Mouse (Mus musculus) heart, adult 2 months (tissue): ENCODE measurements around the gene Mob3b. TPM values are rescaled to one million over a fixed set of nuclear protein-coding genes. Genes with fewer than 3 reads are reported as not detected.

Source experiments
- DNase-seq, 2 experiments: peaks; one replicate each; pipeline ENCODE4 v3.0.0; 2021
- H3K27ac ChIP-seq: fragments of 200-600 bp; 2 replicates; pipeline ENCODE4 v1.8.1; 2022
- H3K27me3 ChIP-seq: fragments of 200-500 bp; 2 replicates; pipeline ENCODE4 v1.6.1; 2012; ENCODE audit warnings: mild to moderate bottlenecking, low read length, inconsistent platforms, mixed read lengths; ENCODE audit not compliant: control insufficient read depth, insufficient read depth
- H3K36me3 ChIP-seq: fragments of 200-500 bp; 2 replicates; pipeline ENCODE4 v1.6.1; 2012; ENCODE audit warnings: low read length, inconsistent platforms; ENCODE audit not compliant: control insufficient read depth, insufficient read depth
- H3K4me1 ChIP-seq: fragments of 200-500 bp; 2 replicates; pipeline ENCODE4 v1.6.1; 2011; ENCODE audit warnings: low read length; ENCODE audit not compliant: control insufficient read depth, insufficient read depth
- H3K4me3 ChIP-seq: fragments of 200-600 bp; 2 replicates; pipeline ENCODE4 v1.8.1; 2022
- H3K79me2 ChIP-seq: fragments of 200-500 bp; replicated peaks from 2 replicates; pipeline ENCODE4 v1.6.1; 2012; ENCODE audit warnings: mild to moderate bottlenecking, inconsistent platforms, low read length, moderate library complexity, mixed read lengths; ENCODE audit not compliant: control insufficient read depth, insufficient read depth
- H3K9ac ChIP-seq: fragments of 200-500 bp; 2 replicates; pipeline ENCODE4 v1.6.1; 2012; ENCODE audit warnings: low read depth, mild to moderate bottlenecking, control low read depth, inconsistent platforms, low read length, mixed read lengths
- CTCF ChIP-seq: fragments of 200-600 bp; IDR thresholded peaks from 2 replicates; pipeline ENCODE4 v1.8.1; 2022; ENCODE audit warnings: antibody characterized with exemption, mild to moderate bottlenecking, moderate library complexity
- EP300 ChIP-seq: fragments of 200-500 bp; IDR thresholded peaks from 2 replicates; pipeline ENCODE4 v1.6.1; 2011; ENCODE audit warnings: low read depth, low read length, control low read depth; ENCODE audit not compliant: insufficient read depth
- POLR2A ChIP-seq: fragments of 200-500 bp; IDR thresholded peaks from 2 replicates; pipeline ENCODE4 v1.6.1; 2011; ENCODE audit warnings: mild to moderate bottlenecking, low read depth, low read length, control low read depth; ENCODE audit not compliant: insufficient read depth
- WGBS: fragments of 180-500 bp; shearing (Covaris S2); methylation state at CpG from one replicate; pipeline ENCODE4 v1.1.7; 2018; 5-methylcytosine and 5-hydroxymethylcytosine counted together
- intact Hi-C: fragments of 180-260 bp; cut with DNase I; formaldehyde crosslinking; loops from one replicate; pipeline ENCODE4 v1.15.1; 2025
- polyA plus RNA-seq: library from polyadenylated mRNA; depleted of rRNA; stranded (reverse); fragments of >200 nt; gene quantifications from 2 replicates; pipeline ENCODE4 v1.2.3, GENCODE M21; 2012
- total RNA-seq, 2 experiments: library from RNA; stranded (reverse); gene quantifications; 2 replicates each; pipeline ENCODE4 v1.2.3; 2021

Mob3b gene
- total and polyA plus RNA-seq, 3 experiments: 0.66 to 1.4 (median 1.2) TPM

GRCm38 (mm10) chr4:35005068-35005769 is 152.1 kb downstream of the Mob3b start:
- WGBS: 37% methylated on average over 5 of the region's 5 CpGs
- Histone ChIP-seq H3K27me3 (no peaks in the 10 kb centered on the region), H3K4me3 (no peak overlapping the region), H3K9ac (no peak overlapping the region), H3K4me1 (no peaks in the 10 kb centered on the region), H3K27ac (no peak overlapping the region), H3K36me3 (no peaks in the 10 kb centered on the region), H3K79me2 (no peaks in the 10 kb centered on the region)
- TF ChIP-seq EP300: no peak
- TF ChIP-seq POLR2A: no peak
- no peak for TF ChIP-seq CTCF
- intact Hi-C loops: loop anchor here (5.0 kb wide), 1 partner anchor 43 kb away; no protein-coding TSS in a partner anchor
- DNase-seq: no peak

DNA sequence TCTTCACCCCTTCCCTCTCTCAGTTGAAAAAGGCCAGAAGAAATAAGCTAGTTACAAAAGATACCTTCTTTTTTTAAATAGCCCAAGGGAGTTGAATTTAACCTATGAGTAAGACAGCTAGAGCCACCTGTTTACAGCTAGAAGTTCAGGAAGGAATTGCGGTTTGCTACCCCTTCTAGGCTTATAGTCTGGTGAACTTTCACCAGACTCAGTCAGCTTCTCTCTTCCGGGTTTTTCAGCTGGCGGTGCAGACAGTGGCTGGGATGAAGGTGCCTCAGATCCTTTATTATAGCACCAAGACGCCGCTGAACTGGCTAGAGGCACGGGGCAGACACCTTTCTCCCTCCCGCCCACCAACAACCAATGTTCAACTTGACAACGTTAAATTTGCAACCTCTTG is 152.8 kb downstream of the Mob3b start:
- Histone ChIP-seq H3K79me2 (no peaks in the 10 kb centered on the region), H3K27ac (no peak overlapping the region), H3K9ac (no peak overlapping the region), H3K4me3 (no peak overlapping the region), H3K27me3 (no peaks in the 10 kb centered on the region), H3K36me3 (no peaks in the 10 kb centered on the region), H3K4me1 (no peaks in the 10 kb centered on the region)
- no peak for TF ChIP-seq POLR2A
- TF ChIP-seq EP300: no peak
- no peak for TF ChIP-seq CTCF
- 85% methylated on average over 8 of the region's 8 CpGs for WGBS
- intact Hi-C loops: no loop called here
- DNase-seq: no peak

DNA sequence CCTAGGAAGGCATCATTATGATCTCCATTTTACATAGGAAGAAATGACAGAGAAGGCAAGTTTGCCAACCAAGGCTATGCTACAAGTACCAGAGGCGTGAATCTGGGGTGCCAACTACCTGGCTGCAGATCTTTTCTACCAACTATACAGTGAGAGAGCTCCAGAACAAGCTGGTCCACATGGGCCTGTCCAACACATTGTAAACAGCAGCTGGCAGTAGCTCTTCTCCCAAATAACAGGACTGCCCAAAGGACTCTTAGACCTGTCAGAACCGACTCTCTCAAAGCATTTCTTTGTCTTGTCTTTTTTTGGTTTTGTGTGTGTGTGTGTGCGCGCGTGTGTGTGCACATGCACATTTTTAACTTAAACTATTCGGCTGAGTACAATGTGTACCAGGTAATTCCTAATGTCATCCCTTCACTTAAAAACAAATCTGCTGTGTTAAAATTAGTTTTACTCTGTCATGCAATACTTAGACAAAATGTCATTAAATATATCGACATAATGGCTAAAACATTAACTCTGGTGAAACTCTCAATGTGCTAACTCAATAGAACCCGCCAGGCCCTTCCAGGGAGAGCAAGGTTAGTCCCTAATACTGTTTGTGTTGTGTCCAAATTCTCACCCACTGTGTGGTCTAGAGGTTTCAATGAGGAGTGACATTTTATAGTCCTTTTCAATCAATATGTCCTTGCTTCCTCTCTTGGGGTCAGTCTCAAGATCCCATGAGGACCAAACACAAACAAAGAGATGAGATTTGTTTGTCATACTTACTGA is 153.5 kb downstream of the Mob3b start:
- Histone ChIP-seq H3K4me1 (no peaks in the 10 kb centered on the region), H3K4me3 (no peak overlapping the region), H3K36me3 (no peaks in the 10 kb centered on the region), H3K9ac (no peak overlapping the region), H3K27me3 (no peaks in the 10 kb centered on the region), H3K79me2 (no peaks in the 10 kb centered on the region), H3K27ac (no peak overlapping the region)
- 92% methylated on average over 8 of the region's 8 CpGs for WGBS
- DNase-seq: no peak
- TF ChIP-seq EP300: no peak
- no peak for TF ChIP-seq POLR2A
- TF ChIP-seq CTCF: no peak
- intact Hi-C loops: no loop called here

GRCm38 (mm10) chr4:34996616-34997015 is 160.7 kb downstream of the Mob3b start:
- Histone ChIP-seq H3K79me2 (no peaks in the 10 kb centered on the region), H3K9ac (no peak overlapping the region), H3K4me1 (no peaks in the 10 kb centered on the region), H3K27ac (no peak overlapping the region), H3K36me3 (no peaks in the 10 kb centered on the region), H3K4me3 (no peak overlapping the region), H3K27me3 (no peaks in the 10 kb centered on the region)
- TF ChIP-seq CTCF (no peak), EP300 (no peak)
- no peak for DNase-seq
- 66% methylated on average over 7 of the region's 7 CpGs for WGBS
- intact Hi-C loops: no loop called here

GRCm38 (mm10) chr4:34993639-34993975 is 163.7 kb downstream of the Mob3b start:
- DNase-seq: no peak
- Histone ChIP-seq H3K4me3 (no peak overlapping the region), H3K9ac (no peak overlapping the region)

DNA sequence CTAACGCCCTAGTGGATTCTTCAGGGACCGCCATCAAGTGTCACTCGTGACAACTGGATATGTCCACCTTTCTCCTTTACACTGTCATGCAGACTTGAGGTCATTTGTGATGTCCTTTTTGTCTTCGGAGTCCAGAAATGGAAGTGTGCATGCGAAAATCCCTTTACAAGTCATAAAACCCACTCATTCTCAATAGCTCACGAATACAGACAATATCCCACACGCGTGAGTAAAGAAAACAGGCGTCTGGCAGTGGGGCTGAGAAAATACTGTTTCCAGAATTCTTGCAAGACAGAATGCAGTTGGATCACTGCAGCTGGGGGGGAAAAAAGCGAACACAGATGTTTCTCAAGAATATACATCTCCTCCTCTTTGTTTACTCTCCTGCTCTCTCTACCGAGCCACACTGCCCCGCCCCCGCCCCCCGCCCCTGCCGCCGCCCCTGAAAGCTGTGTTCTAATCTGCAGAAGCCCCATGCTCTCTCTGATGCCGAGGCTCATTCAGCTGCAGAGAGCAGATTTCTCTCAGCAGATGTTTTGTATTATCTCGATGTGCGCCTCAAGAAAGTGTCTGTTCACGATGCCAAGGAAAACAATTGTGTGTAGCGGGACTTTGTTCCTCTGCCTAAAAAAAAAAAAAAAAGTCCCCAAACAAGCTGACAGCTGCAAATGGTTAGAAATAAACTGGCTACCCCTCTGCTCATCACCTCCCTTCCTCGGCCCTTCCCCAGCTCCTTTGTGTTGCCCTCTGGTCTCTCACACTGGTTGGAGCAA is 164.2 kb downstream of the Mob3b start:
- Histone ChIP-seq H3K27ac (no peak overlapping the region), H3K79me2 (no peaks in the 10 kb centered on the region), H3K36me3 (no peaks in the 10 kb centered on the region), H3K4me3 (no peak overlapping the region), H3K9ac (no peak overlapping the region), H3K27me3 (no peaks in the 10 kb centered on the region), H3K4me1 (no peaks in the 10 kb centered on the region)
- 42% methylated on average over 22 of the region's 22 CpGs for WGBS
- intact Hi-C loops: no loop called here
- DNase-seq: peak in 1 of 2 experiments; percentile 17
- TF ChIP-seq POLR2A (no peak), CTCF (no peak), EP300 (no peak)

More at GRCm38 (mm10) chr4:34993639-34993975, 163.7 kb downstream of the Mob3b start:
- no peaks in the 10 kb centered on the region for H3K4me1 ChIP-seq
- H3K79me2 ChIP-seq: no peaks in the 10 kb centered on the region
- no peaks in the 10 kb centered on the region for H3K27me3 ChIP-seq
- TF ChIP-seq CTCF (no peak), EP300 (no peak), POLR2A (no peak)
- 49% methylated on average over 6 of the region's 6 CpGs for WGBS
- intact Hi-C loops: no loop called here
- no peaks in the 10 kb centered on the region for H3K36me3 ChIP-seq
- H3K27ac ChIP-seq: no peak overlapping the region
